Mouse (Mus musculus): ENCODE measurements around the gene Foxp4. TPM values are rescaled to one million over a fixed set of nuclear protein-coding genes. Genes with fewer than 3 reads are reported as not detected.

The Foxp4 gene
- 14.4 TPM for polyA plus RNA-seq (2014; fragmentation: Illumina TruSeq; extraction: RNeasy Lipid Tissue Mini Kit (QIAGEN cat#74804); ENCODE audit: insufficient read depth, low read depth, low replicate concordance)

GRCm38 (mm10) chr17:47924383-47925339, at the start of gene Foxp4:
Gene Foxp4 (minus strand): TSS chr17:47924645.

GRCm38 (mm10) chr17:47834482-47834767, 90.0 kb downstream of the Foxp4 start, which contains the start of gene Mdfi:
Gene Mdfi (minus strand): TSS chr17:47834691.

Other genes with a start within 250 kb of the Foxp4 start
- 201 TPM for gene Tomm6, start 236.3 kb downstream of the Foxp4 start, polyA plus RNA-seq (2014; fragmentation: Illumina TruSeq; extraction: RNeasy Lipid Tissue Mini Kit (QIAGEN cat#74804); ENCODE audit: insufficient read depth, low read depth, low replicate concordance)
- gene Frs3, start 235.6 kb downstream of the Foxp4 start, polyA plus RNA-seq (2014; fragmentation: Illumina TruSeq; extraction: RNeasy Lipid Tissue Mini Kit (QIAGEN cat#74804); ENCODE audit: insufficient read depth, low read depth, low replicate concordance), result 3.5 TPM
- 0.64 TPM for gene Gm21981, start 230.2 kb downstream of the Foxp4 start, polyA plus RNA-seq (2014; fragmentation: Illumina TruSeq; extraction: RNeasy Lipid Tissue Mini Kit (QIAGEN cat#74804); ENCODE audit: insufficient read depth, low read depth, low replicate concordance)
- 1.5 TPM for gene Prickle4, start 229.9 kb downstream of the Foxp4 start, polyA plus RNA-seq (2014; fragmentation: Illumina TruSeq; extraction: RNeasy Lipid Tissue Mini Kit (QIAGEN cat#74804); ENCODE audit: insufficient read depth, low read depth, low replicate concordance)
- gene Pgc, start 197.8 kb downstream of the Foxp4 start, polyA plus RNA-seq (2014; fragmentation: Illumina TruSeq; extraction: RNeasy Lipid Tissue Mini Kit (QIAGEN cat#74804); ENCODE audit: insufficient read depth, low read depth, low replicate concordance), result 0.56 TPM
- 21.7 TPM for gene Tfeb, start 187.6 kb downstream of the Foxp4 start, polyA plus RNA-seq (2014; fragmentation: Illumina TruSeq; extraction: RNeasy Lipid Tissue Mini Kit (QIAGEN cat#74804); ENCODE audit: insufficient read depth, low read depth, low replicate concordance)
- 7.6 TPM for gene Mdfi, start 90.0 kb downstream of the Foxp4 start, polyA plus RNA-seq (2014; fragmentation: Illumina TruSeq; extraction: RNeasy Lipid Tissue Mini Kit (QIAGEN cat#74804); ENCODE audit: insufficient read depth, low read depth, low replicate concordance)
- gene 1700122O11Rik, start 113.6 kb upstream of the Foxp4 start, polyA plus RNA-seq (2014; fragmentation: Illumina TruSeq; extraction: RNeasy Lipid Tissue Mini Kit (QIAGEN cat#74804); ENCODE audit: insufficient read depth, low read depth, low replicate concordance), result not detected
- gene 1700067P10Rik, start 164.7 kb upstream of the Foxp4 start, polyA plus RNA-seq (2014; fragmentation: Illumina TruSeq; extraction: RNeasy Lipid Tissue Mini Kit (QIAGEN cat#74804); ENCODE audit: insufficient read depth, low read depth, low replicate concordance), result not detected
- gene 9830107B12Rik, start 221.6 kb upstream of the Foxp4 start, polyA plus RNA-seq (2014; fragmentation: Illumina TruSeq; extraction: RNeasy Lipid Tissue Mini Kit (QIAGEN cat#74804); ENCODE audit: insufficient read depth, low read depth, low replicate concordance), result 0.13 TPM
- 1.1 TPM for gene A530064D06Rik, start 242.6 kb upstream of the Foxp4 start, polyA plus RNA-seq (2014; fragmentation: Illumina TruSeq; extraction: RNeasy Lipid Tissue Mini Kit (QIAGEN cat#74804); ENCODE audit: insufficient read depth, low read depth, low replicate concordance)

Data from lung, adult 10 weeks (tissue).